Mouse (Mus musculus) bone marrow macrophage, adult 2 months (primary cell): Measurements from ENCODE around the gene Rab4a. TPM values are rescaled to one million over a fixed set of nuclear protein-coding genes. Genes with fewer than 3 reads are reported as not detected.
A peak's percentile ranks its signal among the peaks of the same experiment; 100 is the strongest.

Experiments used
- H3K27ac ChIP-seq: 2 replicates; pipeline ENCODE4 v1.5.1; 2012; ENCODE audit warnings: low read depth, low read length; ENCODE audit not compliant: insufficient read depth
- H3K4me1 ChIP-seq: 2 replicates; pipeline ENCODE4 v1.6.1; 2012; ENCODE audit warnings: low read length; ENCODE audit not compliant: control insufficient read depth, insufficient read depth
- H3K4me3 ChIP-seq: 2 replicates; pipeline ENCODE4 v1.5.1; 2012; ENCODE audit warnings: mild to moderate bottlenecking, low read length, moderate library complexity; ENCODE audit not compliant: insufficient read depth
- CTCF ChIP-seq: IDR thresholded peaks from 2 replicates; pipeline ENCODE4 v1.5.1; 2012; ENCODE audit warnings: low read depth, mild to moderate bottlenecking, low read length, moderate library complexity
- POLR2A ChIP-seq: IDR thresholded peaks from 2 replicates; pipeline ENCODE4 v1.6.1; 2012; ENCODE audit warnings: mild to moderate bottlenecking, low read depth, low read length, borderline replicate concordance
- polyA plus RNA-seq: library from polyadenylated mRNA; stranded (reverse); fragments of >200 nt; gene quantifications from 2 replicates; pipeline ENCODE4 v1.2.4, GENCODE M21; 2012; ENCODE audit not compliant: missing spikeins, insufficient read depth, insufficient read length

The Rab4a gene
- polyA plus RNA-seq, result 1.2 and 1.7 TPM in 2 replicates

- TF ChIP-seq POLR2A (no peak), CTCF (no peak)
- Histone ChIP-seq H3K27ac (peak within 1 kb of the TSS; percentile 48), H3K4me3 (peak within 1 kb of the TSS; percentile 72), H3K4me1 (peaks cover 24% of the 10 kb centered on the region)
Measured at GRCm38 (mm10) chr8:123805718-123806373, at the start of gene Rab4a. Rab4a (plus strand) TSS chr8:123805985.

GRCm38 (mm10) chr8:123756901-123757300, 48.9 kb upstream of the Rab4a start:
- Histone ChIP-seq H3K4me1 (0 out of 2 replicates have a peak, but pooled peaks cover 2% of the 10 kb centered on the region), H3K27ac (no peak overlapping the region), H3K4me3 (no peak overlapping the region)
- TF ChIP-seq POLR2A, result no peak
- no peak for TF ChIP-seq CTCF

GRCm38 (mm10) chr8:123758935-123759334, 46.9 kb upstream of the Rab4a start:
- Histone ChIP-seq H3K27ac (no peak overlapping the region), H3K4me1 (peaks cover 12% of the 10 kb centered on the region), H3K4me3 (no peak overlapping the region)
- TF ChIP-seq CTCF (no peak), POLR2A (no peak)

GRCm38 (mm10) chr8:123759933-123760332, 45.9 kb upstream of the Rab4a start:
- H3K4me3 ChIP-seq, result no peak overlapping the region
- no peak overlapping the region for H3K27ac ChIP-seq
- H3K4me1 ChIP-seq, result peaks cover 15% of the 10 kb centered on the region
- TF ChIP-seq CTCF, result no peak
- no peak for TF ChIP-seq POLR2A

GRCm38 (mm10) chr8:123760579-123760978, 45.2 kb upstream of the Rab4a start:
- no peak for TF ChIP-seq POLR2A
- peaks cover 15% of the 10 kb centered on the region for H3K4me1 ChIP-seq
- H3K4me3 ChIP-seq, result no peak overlapping the region
- no peak overlapping the region for H3K27ac ChIP-seq

GRCm38 (mm10) chr8:123761266-123761882, 44.4 kb upstream of the Rab4a start:
- Histone ChIP-seq H3K27ac (no peak overlapping the region), H3K4me3 (no peak overlapping the region), H3K4me1 (peaks cover 15% of the 10 kb centered on the region)
- TF ChIP-seq POLR2A, result no peak
- no peak for TF ChIP-seq CTCF

- no peak overlapping the region for H3K27ac ChIP-seq
- TF ChIP-seq CTCF (no peak), POLR2A (no peak)
Measured at GRCm38 (mm10) chr8:123761883-123762270, 43.9 kb upstream of the Rab4a start.

GRCm38 (mm10) chr8:123763355-123763754, 42.4 kb upstream of the Rab4a start:
- Histone ChIP-seq H3K4me1 (peaks cover 15% of the 10 kb centered on the region), H3K27ac (no peak overlapping the region), H3K4me3 (no peak overlapping the region)
- TF ChIP-seq POLR2A (no peak), CTCF (no peak)

More at GRCm38 (mm10) chr8:123761883-123762270, 43.9 kb upstream of the Rab4a start:
- no peak overlapping the region for H3K4me3 ChIP-seq
- H3K4me1 ChIP-seq, result peaks cover 15% of the 10 kb centered on the region

- Histone ChIP-seq H3K4me3 (no peak overlapping the region), H3K4me1 (peaks cover 15% of the 10 kb centered on the region), H3K27ac (no peak overlapping the region)
- TF ChIP-seq CTCF, result no peak
- no peak for TF ChIP-seq POLR2A
Measured at GRCm38 (mm10) chr8:123764671-123765070, 41.1 kb upstream of the Rab4a start.

- H3K4me1 ChIP-seq, result peaks cover 15% of the 10 kb centered on the region
- TF ChIP-seq POLR2A (no peak), CTCF (no peak)
- H3K4me3 ChIP-seq, result no peak overlapping the region
- no peak overlapping the region for H3K27ac ChIP-seq
Measured at GRCm38 (mm10) chr8:123766516-123766915, 39.3 kb upstream of the Rab4a start.
